Mouse (Mus musculus): ENCODE data around the gene Snrnp48.

The Snrnp48 gene

GRCm38 (mm10) chr13:38204702-38205482 is at the start of gene Snrnp48:
Snrnp48 (plus strand) TSS chr13:38204938.
- DNase-seq, result peak; percentile 87 to 88

DNA sequence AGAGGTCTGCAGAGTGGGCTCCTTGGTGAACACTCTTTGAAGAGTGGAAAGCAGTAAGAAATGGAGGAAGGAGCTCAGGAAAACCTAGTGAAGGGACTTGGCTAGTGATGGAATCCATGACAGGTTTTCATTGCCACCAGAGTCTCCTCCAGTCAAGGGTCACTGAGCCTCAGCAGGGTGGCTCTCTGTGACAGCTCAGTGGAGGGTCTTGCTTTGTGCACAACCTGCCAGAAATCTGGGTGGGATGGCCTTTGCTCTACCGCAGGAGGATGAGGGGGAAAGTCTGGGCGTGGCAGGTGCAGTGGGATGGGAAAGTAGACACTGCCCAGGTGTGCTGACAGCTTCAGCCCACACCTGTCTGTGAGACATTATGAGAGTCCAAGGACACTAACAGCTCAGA is 49.2 kb upstream of the Snrnp48 start:
- DNase-seq, result no peak

- no peak for DNase-seq
These were observed 47.1 kb upstream of the Snrnp48 start for GRCm38 (mm10) chr13:38157635-38158034.

GRCm38 (mm10) chr13:38162002-38162401 is 42.7 kb upstream of the Snrnp48 start:
- DNase-seq, result no peak

DNA sequence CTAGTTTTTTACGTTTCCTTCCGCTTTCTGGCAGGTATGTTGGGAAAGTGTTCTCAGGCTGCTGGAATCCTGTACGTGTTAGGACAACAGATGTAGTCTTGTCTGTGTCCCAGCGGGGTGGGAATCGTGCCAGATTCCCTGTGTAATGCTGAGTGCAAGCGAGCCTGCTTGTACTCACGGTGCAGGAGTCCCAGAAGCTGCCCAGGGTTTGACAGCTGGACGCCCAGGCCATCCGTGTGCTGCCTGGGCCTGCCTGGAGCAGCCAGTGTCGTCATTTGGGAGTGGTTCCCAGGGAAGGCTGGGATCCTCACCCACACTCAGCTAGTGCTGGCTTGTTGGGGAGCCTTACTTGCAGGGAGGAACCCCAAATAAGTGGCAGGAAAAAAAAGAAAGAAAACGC is 42.1 kb upstream of the Snrnp48 start:
- DNase-seq, result no peak

DNA sequence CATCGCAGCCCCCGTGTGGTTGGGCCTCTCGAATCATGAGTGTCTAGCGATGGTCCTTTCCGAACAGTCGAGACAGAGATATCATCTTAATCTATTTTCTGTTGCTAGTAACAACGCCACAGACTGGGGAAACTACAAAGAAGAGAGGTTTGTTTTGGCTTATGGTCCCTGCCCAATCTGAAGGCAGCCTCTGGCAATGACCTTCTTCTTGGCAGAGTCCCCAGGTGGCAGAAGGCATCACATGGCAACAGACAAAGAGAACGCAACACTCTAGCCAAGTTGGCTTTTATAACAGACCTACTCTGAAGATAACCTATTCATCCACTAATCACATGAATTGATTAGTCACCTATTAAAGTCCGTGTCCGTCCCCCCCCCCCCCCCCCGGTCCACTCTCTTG is 39.8 kb upstream of the Snrnp48 start:
- no peak for DNase-seq

DNA sequence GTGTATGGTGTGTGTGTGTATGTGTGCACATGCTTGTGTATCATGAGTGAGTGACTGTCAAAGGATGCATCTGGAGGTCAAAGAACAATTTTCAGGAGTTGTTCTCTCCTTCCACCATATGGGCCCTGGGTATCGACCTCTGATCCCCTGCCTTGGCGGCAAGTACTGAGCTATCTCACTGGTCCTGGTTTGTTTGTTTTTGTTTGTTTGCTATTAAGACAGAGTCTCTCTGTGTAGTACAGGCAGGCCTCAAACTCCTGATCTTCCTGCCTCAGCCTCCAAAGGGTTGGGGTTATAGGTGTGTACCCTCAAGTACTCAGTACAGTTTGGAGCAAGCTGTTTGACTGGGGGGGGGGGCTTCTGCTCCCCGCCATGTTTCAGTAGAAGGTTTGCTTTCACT is 37.7 kb upstream of the Snrnp48 start:
- no peak for DNase-seq

- peak; percentile 56 to 57 for DNase-seq
These were observed 34.0 kb upstream of the Snrnp48 start for GRCm38 (mm10) chr13:38170707-38171144.

- no peak for DNase-seq
These were observed 11.3 kb upstream of the Snrnp48 start for GRCm38 (mm10) chr13:38193406-38193805.

DNA sequence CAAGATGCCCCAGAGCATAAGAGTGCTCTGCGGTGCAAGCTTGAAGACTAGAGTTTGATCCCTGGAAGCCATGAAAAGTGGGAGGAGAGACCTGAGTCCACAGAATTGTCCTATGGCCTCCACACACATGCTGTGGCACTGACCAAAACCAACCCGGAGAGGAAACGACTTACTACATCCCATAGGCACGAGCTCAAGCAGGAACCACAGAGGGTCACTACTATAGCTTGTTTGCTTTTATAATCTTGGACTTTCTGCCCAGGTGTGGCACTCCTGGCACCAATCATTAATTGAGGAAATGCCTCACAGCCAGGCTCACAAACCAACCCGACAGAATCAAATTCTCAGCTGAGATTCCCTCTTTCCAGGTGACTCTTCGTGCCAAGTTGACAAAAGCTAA is 3.3 kb upstream of the Snrnp48 start:
- no peak for DNase-seq

DNA sequence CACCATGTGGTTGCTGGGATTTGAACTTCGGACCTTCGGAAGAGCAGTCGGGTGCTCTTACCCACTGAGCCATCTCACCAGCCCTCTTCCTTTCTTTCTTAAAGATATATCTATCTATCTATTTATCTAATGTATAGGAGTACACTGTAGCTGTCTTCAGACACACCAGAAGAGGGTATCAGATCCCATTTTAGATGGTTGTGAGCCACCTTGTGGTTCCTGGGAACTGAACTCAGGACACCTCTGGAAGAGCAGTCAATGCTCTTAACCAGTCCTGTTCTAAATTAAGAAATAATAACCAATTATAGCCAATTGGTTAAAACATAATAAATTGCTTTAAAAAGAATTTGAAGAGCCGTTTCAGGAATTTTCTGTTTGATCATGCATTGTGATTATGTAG is 567 bp upstream of the Snrnp48 start:
- DNase-seq, result no peak

DNA sequence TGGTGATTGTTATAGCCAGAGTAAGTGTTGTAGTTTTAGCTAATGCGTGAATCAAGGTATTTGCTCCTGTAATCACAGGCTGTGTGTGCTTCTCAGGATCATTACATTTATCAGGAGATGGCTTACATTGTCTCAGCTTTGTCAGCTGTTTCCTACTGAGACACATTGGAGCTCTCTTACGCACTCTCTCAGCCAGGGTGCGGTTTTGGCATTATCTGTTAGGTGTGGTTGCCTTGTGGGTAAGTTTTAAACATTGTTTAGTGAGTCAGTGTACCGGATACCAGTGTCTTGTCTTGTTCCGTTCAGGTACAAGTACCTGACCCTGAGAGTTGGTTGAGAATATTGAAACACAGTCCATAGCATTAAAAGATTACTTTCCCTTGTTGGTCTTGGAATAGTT is 6.4 kb downstream of the Snrnp48 start:
- no peak for DNase-seq

DNA sequence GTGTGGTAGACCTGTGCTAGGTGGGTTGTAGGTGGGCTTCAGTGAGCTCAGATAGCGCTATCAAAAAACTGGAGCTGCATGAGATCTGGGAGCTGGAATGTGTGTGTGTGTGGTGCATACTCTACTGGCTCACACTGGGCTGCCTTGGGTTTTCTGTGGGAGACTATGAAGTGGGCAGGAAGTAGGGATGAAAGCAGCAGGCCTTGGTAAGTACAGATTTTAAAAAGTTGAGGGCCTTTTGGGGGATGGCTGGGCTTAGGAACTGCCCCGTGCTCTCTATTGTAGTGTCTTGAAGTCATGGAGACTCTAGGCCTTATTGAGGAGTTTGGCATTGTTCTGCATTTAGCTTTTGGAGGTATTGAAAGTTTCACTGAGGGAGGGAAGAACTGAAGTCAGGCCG is 13.9 kb downstream of the Snrnp48 start:
- no peak for DNase-seq

- DNase-seq, result no peak
These were observed 15.6 kb downstream of the Snrnp48 start for GRCm38 (mm10) chr13:38220331-38220730.

DNA sequence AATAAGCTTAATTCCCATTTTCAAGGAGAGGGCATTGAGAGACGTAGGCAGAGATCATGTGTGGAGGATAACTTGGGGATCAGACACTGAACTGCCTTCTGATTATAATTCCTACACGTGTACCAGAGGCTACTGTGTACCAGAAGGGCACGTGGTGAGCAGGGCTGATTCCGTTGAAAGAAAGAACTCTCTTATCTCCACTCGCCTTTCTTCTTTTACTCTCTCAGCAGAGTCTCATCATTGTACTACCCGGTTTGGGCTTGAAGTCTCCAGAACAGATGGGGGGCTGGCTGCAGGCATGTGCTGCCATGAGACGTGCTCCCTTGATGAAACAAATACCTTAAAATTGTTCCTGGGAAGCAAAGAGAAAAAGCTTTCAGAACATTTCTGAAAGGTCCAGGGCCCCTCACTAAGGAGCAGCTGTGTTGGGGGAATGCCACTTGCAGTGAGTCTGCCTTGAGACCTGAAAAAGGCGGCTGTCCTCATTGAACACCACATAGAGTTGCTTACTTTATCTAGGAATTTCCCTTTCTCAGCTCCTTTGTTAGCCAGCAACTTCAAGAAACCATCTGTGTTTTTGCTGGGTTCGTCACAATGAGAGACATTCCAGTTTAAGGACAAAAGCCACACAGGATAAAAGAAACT is 25.6 kb downstream of the Snrnp48 start:
- DNase-seq, result no peak

DNA sequence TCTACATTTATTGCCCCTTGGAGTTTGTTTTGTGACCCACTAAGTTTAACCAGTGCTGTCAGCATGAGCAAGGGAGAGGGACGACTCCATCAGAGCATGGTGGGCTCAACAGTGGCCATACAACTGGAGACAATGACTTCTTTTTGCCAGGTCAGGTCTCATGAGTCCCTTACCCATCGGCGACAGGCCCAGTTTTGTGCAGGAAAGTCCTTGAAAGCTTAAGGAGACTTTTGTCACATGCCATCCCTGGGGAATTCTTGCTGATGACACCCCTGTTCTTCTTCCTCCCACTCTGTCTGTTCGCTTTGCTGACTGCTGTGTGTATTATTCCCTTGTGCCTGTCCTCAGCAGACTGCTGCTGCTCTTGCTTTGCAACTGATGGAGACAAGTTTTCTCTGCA is 27.7 kb downstream of the Snrnp48 start:
- no peak for DNase-seq

DNA sequence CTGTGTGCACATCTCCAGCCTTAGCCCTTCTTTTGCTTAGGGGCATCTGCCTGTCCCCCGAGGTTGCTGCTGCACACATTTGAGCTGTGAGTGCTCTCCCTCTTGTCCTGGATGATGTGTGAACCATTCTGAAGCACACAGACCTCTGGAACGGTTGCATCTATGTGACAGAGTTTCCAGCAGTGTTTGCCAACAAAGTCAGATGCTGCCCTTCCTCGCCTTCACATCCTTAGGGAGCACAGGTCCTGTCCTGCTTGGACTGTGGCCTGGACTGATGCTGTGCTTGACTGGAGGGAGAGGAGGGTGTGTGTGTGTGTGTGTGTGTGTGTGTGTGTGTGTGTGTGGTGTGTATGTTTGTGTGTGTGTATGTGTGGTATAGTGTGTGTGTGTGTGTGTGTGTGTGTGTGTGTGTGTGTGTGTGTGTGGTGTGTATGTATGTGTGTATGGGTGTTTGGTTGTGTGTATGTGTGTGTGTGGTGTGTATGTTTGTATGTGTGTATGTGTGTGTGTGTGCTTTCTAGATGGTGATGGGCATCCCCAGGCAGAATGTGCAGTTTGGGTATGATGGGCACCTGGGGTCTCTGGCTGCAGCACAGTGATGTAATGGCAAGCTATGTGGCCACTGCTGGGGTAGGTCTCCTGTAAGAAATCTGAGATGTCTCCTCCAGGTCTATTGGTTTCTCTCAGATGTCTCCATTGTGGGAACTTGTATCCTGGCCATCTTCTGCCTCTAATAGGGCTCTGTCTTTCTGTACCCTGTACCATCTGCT is 28.3 kb downstream of the Snrnp48 start:
- no peak for DNase-seq

DNA sequence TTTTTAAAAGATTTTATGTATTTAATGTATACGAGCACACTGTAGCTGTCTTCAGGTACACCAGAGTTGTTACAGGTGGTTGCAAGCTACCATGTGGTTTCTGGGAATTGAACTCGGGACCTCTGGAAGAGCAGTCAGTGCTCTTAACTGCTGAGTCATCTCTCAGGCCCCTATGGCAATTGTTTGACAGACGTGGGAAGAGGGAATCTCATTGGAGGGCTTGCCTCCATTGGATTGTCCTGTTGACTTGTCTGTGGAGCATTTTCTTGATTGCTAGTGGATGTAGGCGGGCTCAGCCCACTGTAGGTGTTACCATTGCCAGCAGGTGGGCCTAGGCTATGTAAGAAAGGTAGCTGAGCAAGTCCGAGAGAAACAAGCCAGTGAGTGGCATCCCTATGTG is 29.9 kb downstream of the Snrnp48 start:
- DNase-seq, result no peak

- peak; percentile 3 to 29 for DNase-seq
These were observed 30.6 kb downstream of the Snrnp48 start for GRCm38 (mm10) chr13:38235370-38235769.

DNA sequence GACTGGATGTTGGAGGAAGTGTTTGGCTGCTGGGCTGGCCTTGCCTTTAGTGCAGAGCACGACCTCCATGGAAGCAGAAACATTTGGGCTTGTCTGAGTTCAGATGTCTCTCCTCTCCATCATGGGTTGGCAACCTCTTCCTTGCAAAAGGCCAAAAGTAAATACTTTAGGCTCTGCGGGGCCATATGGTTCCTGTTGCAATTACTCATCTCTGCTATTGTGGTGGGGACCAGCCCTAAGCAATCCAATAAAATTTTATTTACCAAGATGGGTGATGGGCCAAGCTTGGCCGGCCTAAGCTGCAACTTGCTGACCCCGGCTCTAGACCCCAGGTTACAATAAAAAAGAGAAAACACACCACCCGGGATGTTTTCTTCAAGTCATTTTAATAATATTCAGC is 43.4 kb downstream of the Snrnp48 start:
- DNase-seq, result peak in 1 of 2 experiments; percentile 5

GRCm38 (mm10) chr13:38251226-38251625 is 46.5 kb downstream of the Snrnp48 start:
- no peak for DNase-seq

DNA sequence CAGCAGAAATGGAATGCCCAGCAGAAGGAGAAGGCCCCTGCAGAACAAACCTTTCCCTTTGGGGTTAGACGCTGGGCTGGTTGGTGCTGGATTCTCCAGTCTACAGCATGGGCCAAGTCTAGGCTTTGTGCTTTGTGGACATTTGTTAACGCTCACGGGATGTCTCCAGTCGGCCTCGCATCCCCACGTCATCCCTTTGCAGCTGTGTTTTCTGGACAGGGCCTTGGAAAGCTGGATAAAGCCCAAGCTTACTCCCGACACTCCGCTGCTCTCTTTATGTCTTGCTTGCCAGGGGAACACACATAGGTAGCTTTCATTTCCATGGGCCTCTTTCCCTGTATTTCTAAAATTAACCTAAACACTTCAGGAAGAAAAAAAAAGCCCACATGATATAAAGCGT is 49.0 kb downstream of the Snrnp48 start:
- no peak for DNase-seq

- no peak for DNase-seq
These were observed 54.2 kb downstream of the Snrnp48 start for GRCm38 (mm10) chr13:38258901-38259300.
